Mouse (Mus musculus) neural tube, embryonic 10.5 days (tissue): Measurements from ENCODE around the gene Ankrd65.
A peak's percentile ranks its signal among the peaks of the same experiment; 100 is the strongest.

Experiments used
- DNase-seq: peaks from one replicate; pipeline ENCODE4 v3.0.0-alpha.2; 2017; ENCODE audit warnings: low spot score; ENCODE audit errors: extremely low spot score

The Ankrd65 gene

GRCm38 (mm10) chr4:155812665-155813181, 22.5 kb downstream of the Ankrd65 start:
- peak; percentile 57 for DNase-seq

DNA sequence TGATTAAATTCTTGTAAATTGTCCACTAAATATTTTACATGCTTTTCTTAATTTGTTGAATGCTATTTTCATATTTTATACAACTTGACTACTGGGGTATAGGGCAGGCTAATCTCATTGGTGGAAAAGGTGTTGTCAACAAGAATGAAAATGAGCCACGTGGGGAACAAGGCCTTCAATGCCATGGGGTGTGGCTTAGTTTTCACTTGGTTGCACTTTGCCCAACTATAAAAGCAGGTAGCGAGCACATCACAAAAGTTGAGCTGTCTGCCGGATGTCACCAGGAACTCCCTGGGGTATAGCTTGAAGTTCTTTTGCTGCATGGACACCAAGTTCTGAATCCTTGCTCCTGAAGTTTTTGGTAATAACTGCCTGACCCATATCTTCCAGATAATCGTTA, 27.3 kb downstream of the Ankrd65 start:
- DNase-seq = no peak

DNA sequence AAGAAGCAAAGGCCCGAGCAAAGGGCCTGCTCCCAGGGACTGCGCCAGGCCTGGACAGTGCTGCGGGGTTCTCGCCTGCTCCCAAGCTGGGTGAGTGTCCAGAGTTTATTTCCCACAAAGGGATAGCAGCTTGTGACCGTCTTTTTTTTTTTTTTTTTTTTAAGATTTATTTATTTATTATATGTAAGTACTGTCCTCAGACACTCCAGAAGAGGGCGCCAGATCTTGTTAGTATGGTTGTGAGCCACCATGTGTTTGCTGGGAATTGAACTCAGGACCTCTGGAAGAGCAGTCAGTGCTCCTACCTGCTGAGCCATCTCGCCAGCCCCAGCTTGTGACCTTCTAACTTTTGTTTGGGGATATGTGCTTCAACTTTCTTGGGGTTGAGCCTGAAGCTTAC, 30.8 kb downstream of the Ankrd65 start:
- no peak for DNase-seq

- no peak for DNase-seq
Observed at GRCm38 (mm10) chr4:155823443-155823842, 33.2 kb downstream of the Ankrd65 start.

DNA sequence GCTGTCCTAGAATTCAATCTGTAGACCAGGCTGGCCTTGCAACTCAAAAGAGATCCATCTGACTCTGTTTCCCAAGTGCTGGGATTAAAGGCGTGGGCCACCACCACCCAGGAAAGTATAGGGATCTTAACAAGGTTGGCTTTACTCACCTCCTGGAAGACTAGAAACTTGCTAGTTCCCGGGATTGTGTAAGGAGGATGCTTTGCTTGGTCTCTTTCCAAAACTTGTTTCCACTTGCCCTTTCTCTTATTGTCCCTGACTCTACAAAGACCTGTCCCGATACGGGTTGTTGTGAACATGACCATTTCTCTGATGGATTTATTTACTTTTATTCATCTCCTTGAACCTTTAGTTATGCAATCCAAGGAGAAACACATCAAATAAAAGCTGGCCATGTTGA, 39.6 kb downstream of the Ankrd65 start:
- DNase-seq = no peak

GRCm38 (mm10) chr4:155830596-155830995, 40.4 kb downstream of the Ankrd65 start:
- DNase-seq = no peak

- DNase-seq = peak; percentile 97
Observed at GRCm38 (mm10) chr4:155831205-155831766, 41.0 kb downstream of the Ankrd65 start, which contains the start of gene Aurkaip1. Gene Aurkaip1 (plus strand): TSS chr4:155831272.

GRCm38 (mm10) chr4:155831831-155832230, 41.6 kb downstream of the Ankrd65 start:
- no peak for DNase-seq

DNA sequence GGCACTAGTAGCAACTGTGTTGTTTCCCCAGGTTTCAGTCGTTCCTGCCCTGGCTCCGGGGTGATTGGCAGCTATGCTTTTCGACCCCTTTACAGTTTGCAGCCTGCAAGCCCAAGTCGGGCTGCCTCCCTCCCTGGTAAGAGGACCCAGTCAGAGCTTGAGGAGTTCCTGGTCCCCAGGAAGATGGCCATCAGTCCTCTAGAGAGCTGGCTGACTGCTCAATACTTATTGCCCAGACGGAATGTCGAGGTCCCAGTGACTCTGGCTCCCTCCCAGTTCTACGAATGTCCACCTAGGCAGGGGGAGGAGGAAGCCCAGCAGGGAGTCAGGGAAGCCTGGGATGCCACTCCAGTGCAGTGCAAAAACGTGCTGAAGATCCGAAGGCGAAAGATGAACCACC, 42.1 kb downstream of the Ankrd65 start:
- no peak for DNase-seq

DNA sequence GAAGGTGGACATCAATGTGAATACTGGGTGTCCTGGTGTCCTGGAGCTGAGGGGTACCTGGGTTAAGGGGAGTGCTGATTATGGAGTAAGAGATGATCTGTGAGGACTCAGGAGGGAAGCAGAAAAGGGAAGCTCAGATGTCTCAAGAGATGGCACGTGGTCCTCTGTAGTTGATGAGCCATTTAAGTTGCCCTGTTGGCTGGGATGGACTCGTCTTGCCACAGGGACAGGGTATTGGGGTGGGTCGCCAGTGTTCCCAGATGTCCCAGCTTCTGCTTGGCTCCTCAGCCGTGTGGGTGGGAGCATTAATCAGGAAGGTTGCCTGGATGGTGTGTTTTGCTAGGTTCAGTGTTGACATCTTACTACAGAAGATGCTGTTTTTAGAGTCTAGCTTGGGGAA, 43.0 kb downstream of the Ankrd65 start:
- no peak for DNase-seq

- peak; percentile 65 for DNase-seq
Observed at GRCm38 (mm10) chr4:155833836-155834235, 43.6 kb downstream of the Ankrd65 start.

GRCm38 (mm10) chr4:155837404-155838010, 47.3 kb downstream of the Ankrd65 start:
- no peak for DNase-seq

- DNase-seq = no peak
Observed at GRCm38 (mm10) chr4:155838187-155839153, 48.2 kb downstream of the Ankrd65 start.

DNA sequence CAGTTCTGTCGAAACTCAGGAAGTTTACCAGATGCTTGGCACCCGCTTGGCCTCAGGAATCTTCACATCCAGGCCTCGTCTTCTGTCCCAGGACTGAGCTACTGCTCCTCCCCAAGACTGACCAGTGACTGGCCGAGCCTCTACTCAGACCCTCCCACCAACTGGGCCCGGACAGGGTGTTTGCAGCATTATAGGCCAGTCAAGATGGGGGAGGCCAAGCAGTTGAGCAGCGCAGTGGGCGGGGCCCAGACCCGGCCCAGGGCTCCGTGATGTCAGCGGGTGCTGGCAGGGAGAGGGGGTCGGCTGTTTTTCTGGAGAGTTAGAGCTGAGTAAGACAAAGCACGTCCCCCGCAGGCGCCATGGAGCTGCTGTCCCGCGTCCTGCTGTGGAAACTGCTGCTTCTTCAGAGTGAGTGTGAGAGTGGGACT, 49.3 kb downstream of the Ankrd65 start, which contains the start of gene Mxra8:
Gene Mxra8 (plus strand): TSS at position 198 of the 428 bp plus-strand sequence.
- peak; percentile 81 for DNase-seq

DNA sequence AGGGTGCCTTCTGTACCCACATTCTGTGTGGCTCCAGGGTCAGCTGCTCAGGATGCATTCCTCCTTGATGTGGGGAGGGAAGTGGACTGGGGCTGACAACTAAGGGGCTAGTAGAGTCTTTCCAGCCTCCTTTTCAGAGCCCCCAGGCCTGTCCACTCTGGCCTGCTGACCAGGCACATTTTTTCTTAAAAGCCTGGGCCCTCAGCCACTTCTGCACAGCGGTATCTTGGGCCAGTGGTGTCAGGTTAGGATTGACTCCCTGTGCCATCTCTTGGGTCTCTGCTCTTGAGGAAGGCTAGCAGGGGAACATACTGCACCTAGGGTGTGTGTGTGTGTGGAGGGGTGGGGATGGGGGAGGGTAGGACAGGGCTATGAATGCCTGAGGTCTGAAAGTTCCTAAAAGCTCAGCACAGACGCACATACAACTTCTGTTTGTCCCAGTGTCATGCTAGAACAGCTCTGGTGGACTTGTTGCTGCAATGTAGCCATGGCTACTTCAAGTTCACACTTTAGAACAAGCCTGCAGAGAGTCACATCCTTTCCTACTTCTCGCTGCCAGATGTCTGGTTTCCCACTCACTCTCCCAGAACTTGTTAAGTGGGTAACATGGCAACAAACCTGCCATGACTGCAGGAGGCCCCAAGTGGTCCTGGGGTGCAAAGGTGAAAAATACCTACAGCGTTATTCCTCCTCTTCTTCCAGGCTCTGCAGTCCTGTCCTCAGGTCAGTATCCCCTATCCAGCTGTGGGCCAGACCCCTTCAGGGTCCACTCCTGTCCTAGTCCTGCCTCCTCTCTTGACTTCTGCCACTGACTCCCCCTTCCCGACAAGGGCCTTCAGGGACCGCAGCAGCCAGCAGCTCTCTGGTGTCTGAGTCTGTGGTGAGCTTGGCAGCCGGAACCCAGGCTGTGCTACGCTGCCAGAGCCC, 50.1 kb downstream of the Ankrd65 start:
- peak; percentile 36 for DNase-seq

DNA sequence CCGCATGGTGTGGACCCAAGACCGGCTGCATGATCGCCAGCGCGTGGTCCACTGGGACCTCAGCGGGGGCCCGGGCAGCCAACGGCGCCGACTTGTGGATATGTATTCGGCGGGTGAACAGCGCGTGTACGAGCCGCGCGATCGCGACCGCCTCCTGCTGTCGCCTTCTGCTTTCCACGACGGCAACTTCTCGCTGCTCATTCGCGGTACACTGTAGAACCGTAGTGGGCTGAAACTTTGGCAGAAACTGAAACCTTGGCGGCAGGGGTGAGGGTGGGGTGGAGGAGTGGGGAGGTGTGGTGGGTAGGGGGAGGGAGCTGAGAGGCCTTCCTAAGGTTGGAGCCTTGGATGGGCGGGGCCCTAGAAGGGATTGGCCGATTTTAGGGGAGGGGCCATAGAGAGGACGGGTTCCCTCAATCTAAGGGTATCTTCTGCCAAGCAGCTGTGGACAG, 50.8 kb downstream of the Ankrd65 start:
- peak; percentile 58 for DNase-seq

DNA sequence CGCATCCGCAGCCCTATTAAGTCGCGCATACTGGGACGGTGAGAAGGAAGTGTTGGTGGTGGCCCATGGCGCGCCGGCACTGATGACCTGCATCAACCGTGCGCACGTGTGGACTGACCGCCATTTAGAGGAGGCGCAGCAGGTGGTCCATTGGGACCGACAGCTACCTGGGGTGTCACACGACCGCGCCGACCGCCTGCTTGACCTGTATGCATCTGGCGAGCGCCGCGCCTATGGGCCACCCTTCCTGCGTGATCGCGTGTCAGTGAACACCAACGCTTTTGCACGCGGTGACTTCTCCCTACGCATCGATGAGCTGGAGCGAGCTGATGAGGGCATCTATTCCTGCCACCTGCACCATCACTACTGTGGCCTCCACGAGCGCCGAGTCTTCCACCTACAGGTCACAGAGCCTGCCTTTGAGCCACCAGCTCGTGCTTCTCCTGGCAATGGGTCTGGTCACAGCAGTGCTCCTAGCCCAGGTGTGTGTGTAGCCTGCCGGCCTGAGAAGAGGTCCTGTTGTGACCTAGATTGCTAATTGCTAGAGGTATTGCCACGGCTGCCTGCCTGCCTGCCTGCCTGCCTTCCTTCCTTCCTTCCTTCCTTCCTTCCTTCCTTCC, 51.5 kb downstream of the Ankrd65 start:
- no peak for DNase-seq

DNA sequence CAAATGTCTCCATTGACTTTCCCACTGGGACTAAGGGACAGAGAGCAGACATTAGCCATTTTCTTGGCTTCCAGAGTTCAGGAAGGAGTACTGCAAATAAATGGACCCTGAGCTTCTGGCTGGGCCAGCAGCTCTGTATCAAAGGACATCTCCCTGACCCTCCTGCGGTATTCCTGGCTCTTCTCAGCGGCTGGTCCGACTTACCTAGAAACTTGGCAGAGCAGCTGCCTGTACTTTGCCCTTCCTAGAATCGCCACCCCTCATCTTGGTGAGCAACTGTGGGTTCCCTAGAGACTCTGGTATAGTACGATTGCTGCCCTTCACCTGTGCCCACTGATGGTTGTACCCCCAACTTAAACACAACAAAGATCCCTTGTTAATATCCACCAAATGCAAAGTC, 53.0 kb downstream of the Ankrd65 start:
- no peak for DNase-seq

DNA sequence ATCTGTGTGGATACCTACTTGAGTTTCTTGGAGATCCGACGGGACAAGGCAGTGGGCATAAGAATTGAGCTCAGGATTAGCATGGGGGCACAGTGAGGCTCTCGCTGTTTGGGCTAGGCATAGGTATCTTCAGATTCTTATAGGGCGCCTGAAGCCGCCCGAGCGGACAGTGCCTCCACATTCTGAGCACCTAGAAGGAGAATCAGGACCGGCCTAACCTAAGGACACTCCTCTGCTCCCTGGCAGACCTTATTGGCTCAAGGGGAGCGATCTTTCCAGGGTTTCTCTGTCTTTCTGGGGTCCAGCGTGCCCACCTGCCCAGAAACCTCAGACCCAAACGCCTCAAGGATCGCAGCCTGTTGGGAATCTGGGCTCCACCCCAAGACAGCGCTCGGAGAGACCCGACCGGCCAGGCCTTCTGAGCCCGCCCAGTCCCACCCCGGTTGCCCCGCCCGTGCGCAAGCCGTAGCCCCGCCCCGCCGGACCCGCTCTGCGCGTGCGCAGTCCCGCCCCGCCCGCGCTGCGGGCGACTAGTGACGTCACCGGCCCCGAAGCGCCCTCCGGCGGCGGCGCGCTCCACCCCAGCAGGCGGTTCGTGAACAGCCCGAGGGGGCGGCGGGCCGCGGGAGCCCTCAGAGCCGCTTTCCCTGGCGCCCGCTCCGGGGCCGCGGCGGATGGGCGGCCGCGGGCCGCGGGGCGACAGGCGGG, 56.8 kb downstream of the Ankrd65 start, which contains the start of gene Dvl1:
Gene Dvl1 (plus strand): TSS at position 532 of the 708 bp plus-strand sequence.
- peak; percentile 96 for DNase-seq
